Mouse (Mus musculus) testis, postnatal 14 days (tissue): ENCODE measurements around the gene Rundc1.
"Not testable (repeated sequence)": the region's sequence is repeated elsewhere in the genome, so short reads cannot be mapped to it uniquely, and the experiment has no call there.

Experiments
- DNase-seq: peaks from one replicate; pipeline ENCODE4 v3.0.0; 2021; ENCODE audit warnings: low spot score

Rundc1 gene

GRCm38 (mm10) chr11:101442760-101443159, 17.9 kb downstream of the Rundc1 start:
- DNase-seq = no peak

- DNase-seq = no peak
Observed at GRCm38 (mm10) chr11:101446319-101446718, 21.4 kb downstream of the Rundc1 start.

DNA sequence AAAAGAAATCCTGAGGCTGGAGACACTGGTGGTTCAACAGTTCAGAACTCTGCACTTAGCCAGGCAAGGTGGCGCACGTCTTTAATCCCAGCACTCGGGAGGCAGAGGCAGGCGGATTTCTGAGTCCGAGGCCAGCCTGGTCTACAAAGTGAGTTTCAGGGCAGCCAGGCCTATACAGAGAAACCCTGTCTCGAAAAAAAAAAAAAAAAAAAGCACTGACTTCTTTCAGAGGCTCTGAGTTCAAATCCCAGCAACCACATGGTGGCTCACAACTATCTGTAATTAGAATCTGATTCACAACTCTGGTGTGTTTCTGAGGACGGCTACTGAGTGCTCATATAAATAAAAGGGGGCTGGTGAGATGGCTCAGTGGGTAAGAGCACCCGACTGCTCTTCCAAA, 22.0 kb downstream of the Rundc1 start:
- not testable (repeated sequence) for DNase-seq

GRCm38 (mm10) chr11:101447786-101448185, 22.9 kb downstream of the Rundc1 start:
- DNase-seq = no peak

GRCm38 (mm10) chr11:101448274-101448746, 23.4 kb downstream of the Rundc1 start, which contains the start of gene Ifi35:
TSS of gene Ifi35 (plus strand) at chr11:101448407.
- peak; percentile 62 for DNase-seq

- no peak for DNase-seq
Observed at GRCm38 (mm10) chr11:101448899-101449298, 24.0 kb downstream of the Rundc1 start.

- not testable (repeated sequence) for DNase-seq
Observed at GRCm38 (mm10) chr11:101449596-101449995, 24.7 kb downstream of the Rundc1 start.

- no peak for DNase-seq
Observed at GRCm38 (mm10) chr11:101450394-101450793, 25.5 kb downstream of the Rundc1 start.

- DNase-seq = no peak
Observed at GRCm38 (mm10) chr11:101451536-101451935, 26.7 kb downstream of the Rundc1 start.

DNA sequence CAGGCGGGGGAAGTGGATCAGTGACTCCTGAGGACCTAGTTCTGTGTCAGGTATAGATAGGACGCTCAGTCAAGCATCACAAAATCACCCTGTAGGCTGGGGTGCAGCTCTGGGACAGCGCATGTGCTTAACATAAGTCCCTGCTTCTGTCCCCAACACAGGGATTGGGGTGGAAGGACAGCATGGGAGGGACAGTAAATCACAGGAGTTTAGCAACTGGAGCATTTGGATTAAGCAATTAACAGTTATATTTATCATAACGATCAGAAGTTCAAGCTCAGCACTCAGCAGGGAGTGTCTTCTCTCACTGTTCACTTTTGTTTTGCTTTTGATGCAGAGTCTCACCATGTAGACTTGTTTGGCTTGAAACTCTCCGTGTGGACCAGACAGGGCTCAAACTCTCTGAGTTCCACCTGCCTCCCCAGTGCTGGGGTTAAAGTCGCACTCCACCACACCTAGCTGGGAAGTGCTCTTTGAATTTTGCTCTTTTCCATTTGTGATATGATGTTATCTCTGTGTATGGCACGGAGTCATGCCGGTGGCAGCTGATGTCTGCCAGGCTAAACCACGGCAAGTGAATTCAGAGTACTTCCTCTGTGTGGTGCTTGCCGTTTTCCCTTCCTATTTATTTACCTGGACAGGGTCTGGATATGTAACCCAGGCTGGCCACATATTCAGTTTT, 27.3 kb downstream of the Rundc1 start:
- no peak for DNase-seq

DNA sequence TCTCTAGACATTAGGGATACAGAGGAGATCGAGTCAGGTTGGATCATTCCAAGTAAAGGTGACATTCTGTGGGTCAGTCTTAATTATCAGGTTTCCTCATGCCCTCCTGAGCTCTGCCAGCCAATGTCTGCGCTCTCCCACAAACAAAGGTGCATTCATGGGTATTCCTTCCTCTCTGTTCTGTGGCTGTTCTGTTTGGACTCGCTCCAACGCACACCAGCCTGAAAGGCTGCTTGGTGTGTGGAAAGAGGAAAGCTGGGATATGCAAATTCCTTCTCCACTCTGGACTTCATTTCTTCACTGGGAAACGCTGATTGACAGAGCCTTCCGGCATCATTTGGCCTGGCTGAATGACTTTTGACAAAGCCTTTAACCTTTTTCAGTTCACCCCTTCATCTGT, 29.8 kb downstream of the Rundc1 start:
- DNase-seq = no peak

- no peak for DNase-seq
Observed at GRCm38 (mm10) chr11:101455627-101456026, 30.7 kb downstream of the Rundc1 start.

- no peak for DNase-seq
Observed at GRCm38 (mm10) chr11:101457631-101458030, 32.7 kb downstream of the Rundc1 start.

GRCm38 (mm10) chr11:101458217-101458616, 33.3 kb downstream of the Rundc1 start:
- DNase-seq = no peak

DNA sequence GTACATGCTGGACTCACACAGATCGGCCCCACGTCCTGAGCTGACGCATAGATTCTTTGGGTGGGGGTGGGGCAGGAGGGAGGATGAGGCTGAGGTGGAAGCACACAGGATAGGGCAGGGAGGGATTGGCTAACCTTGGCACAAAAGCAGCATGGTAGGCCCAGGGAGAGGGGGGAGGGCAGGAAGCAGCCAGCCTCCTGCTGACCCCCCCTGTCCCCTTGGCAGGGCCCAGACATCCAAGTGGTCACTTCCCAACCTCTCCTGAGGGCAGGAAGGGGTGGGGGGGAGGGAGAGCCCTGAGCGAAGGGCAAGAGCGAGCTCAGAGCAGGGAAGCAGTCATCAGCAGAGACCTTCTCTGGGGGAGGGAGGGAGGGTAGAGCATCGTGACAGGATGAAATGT, 34.8 kb downstream of the Rundc1 start:
- DNase-seq = no peak

- DNase-seq = no peak
Observed at GRCm38 (mm10) chr11:101460321-101460720, 35.4 kb downstream of the Rundc1 start.

DNA sequence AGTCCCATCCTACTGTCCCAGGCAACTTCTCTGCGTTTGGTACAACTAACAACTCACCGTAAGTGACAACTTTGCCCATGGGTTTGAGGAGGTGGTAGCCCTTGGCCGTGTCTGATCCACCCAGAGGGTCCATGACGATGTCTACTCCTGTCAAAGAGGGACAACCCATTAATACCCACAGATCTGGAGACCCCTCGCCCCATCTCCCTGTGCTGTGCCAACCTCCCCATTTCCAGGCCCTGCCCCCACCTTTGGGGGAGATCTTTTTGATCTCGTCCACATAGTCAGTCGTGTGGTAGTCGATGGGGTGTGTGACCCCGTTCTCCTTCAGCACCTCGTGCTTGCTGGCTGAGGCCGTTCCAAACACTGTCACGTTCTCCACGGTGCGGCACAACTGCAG, 37.3 kb downstream of the Rundc1 start:
- peak; percentile 6 for DNase-seq

DNA sequence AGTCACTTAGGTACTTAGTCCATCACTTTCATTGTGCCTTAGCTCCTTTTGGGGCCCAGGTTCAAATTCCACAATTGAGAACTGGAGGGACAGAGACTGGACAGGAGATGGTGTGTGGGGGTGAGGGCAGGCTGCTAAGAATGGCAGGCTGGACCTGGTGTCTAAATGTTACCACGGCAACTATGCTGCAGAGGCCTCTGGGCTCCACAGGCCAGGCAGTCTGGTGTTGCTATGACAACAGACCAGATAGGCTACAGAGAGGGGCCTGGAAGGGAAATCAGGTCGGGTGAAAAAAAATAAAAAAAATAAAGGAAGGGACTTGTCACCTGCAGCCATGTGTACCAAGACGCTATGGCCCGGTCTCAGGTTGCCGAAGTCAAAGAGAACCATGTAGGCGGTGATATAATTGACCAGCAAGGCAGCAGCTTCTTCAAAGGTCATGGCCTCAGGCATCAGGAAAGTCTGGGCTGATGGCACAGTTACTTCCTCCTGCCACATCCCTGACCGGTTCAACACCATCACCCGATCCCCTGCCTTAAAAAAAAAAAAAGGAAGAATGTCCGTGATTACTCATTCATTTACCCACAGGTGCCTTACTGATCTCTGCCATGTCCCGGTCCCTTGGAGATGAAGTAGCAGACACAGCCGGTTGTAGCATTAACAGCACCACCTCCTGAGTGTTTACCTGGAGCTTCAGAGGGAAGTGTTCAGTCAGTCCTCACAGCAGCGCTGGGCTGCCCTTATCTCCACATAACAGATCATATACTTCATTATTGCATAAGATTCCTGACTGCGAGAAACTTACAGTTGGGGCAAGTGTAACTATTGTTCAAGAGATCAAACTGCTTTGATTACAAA, 37.9 kb downstream of the Rundc1 start:
- DNase-seq = peak; percentile 3

DNA sequence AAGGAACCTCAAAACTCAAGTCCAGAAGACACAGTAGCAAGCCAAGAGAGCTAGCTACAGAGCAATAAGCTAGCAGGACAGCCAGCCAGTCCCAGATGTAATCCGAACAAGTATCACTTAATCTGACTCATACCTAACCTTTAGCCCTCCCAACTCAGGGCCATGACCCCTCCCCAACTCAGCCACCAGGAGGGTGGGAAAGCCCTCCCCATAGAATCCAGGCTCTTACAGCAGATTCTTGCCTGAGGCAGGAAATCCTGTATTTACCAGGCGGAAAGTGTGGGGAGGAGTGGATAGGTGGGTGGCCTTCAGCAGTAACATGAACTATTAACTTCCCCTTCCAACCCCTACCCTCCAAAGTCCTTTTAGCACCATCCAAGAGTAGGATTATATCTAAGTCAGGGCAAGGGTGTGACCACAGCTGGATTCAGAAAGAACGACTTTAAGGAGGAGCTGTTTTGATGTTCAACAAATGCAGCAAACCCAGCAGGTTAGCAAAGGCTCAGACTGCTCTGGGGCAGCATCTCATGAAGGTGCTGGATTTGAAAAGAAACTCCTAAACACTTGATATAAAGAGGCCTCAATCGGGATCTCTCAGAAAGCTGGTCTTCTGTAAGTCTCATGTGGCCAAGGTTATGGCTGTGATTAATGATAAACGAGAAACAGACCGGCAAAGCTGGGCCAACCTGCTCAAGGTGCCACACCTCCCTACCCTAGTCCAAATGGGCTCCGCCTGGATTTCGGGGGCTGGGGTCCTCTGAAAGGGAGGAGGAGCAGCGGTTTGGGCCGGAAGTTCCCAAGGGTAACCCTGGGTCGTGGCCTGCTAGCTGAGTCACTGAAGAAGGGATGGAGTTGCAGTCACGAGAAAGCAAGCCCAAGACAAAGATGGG, 39.6 kb downstream of the Rundc1 start, which contains the start of gene Rnd2:
TSS of gene Rnd2 (plus strand) at position 789 of the 890 bp plus-strand sequence.
- no peak for DNase-seq

DNA sequence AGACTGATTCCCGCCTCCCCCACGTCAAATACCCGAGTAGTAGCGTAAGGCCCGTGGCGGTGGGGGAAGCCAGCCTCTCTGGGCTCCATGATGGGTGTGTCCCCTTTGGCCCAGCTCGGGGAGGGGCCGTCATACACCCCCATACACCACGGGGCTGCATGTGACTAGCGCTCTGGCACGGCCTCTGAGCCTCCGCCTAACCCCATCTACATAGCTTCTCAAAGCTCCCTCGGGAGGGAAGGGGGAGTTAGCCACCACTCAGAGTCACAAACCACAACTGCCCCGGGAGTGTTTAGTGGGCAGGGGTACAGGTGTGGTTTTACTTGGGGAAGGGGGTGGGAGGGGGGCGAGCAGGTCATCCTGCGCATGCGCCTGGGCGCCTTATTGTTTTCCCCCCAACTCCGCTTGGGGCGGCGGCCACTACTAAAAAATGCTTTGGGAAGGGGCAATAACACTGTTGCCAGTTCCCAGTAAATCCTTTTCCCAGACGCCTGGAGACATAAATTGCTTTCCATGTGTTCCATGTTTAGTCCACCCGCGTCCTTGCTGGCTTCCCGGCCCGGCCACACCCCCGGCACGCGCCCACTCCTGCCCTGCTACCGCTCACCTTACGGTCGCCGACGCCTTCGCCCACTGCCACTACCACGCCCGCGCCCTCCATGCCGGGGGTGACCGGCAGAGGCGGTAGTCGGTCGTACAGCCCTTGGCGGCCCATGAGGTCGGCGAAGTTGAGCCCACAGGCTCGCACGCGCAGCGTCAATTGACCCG, 40.4 kb downstream of the Rundc1 start:
- DNase-seq = peak; percentile 75

GRCm38 (mm10) chr11:101465869-101466551, 41.1 kb downstream of the Rundc1 start, which contains the start of gene Vat1:
TSS of gene Vat1 (minus strand) at chr11:101466230.
- peak; percentile 80 for DNase-seq
